Mouse (Mus musculus) limb, embryonic 10.5 days (tissue): ENCODE measurements around the gene Xlr5c. TPM values are rescaled to one million over a fixed set of nuclear protein-coding genes. Genes with fewer than 3 reads are reported as not detected.

ENCODE experiments used
- polyA plus RNA-seq: library from polyadenylated mRNA; unstranded; fragments of >200 nt; fragmentation: Nextera tagmentation; extraction: Ambion mirVana; gene quantifications from 2 replicates; pipeline ENCODE4 v1.2.1, GENCODE M21; 2016

Xlr5c gene
- polyA plus RNA-seq, 1 experiment from 2014 or later, result not detected

Other genes with a start within 250 kb of the Xlr5c start
- gene Pnma3, start 228.2 kb downstream of the Xlr5c start, polyA plus RNA-seq, result 0.10 and 0.11 TPM in 2 replicates
- 0.39 and 1.5 TPM in 2 replicates for gene Xlr4a, start 210.5 kb downstream of the Xlr5c start, polyA plus RNA-seq
- gene Xlr3a, start 195.9 kb downstream of the Xlr5c start, polyA plus RNA-seq, result 2.1 and 2.5 TPM in 2 replicates
- gene Gm14685, start 175.9 kb downstream of the Xlr5c start, polyA plus RNA-seq, result not detected in 2 replicates
- not detected in 2 replicates for gene Xlr5b, start 144.2 kb downstream of the Xlr5c start, polyA plus RNA-seq
- gene DXBay18, start 143.5 kb downstream of the Xlr5c start, polyA plus RNA-seq, result not detected in 2 replicates
- gene Spin2d, start 116.0 kb downstream of the Xlr5c start, polyA plus RNA-seq, result not detected in 2 replicates
- 9.5 and 11.9 TPM in 2 replicates for gene Xlr3b, start 100.8 kb downstream of the Xlr5c start, polyA plus RNA-seq
- 0.18 and 1.0 TPM in 2 replicates for gene Xlr4b, start 78.6 kb downstream of the Xlr5c start, polyA plus RNA-seq
- 6.4 and 8.2 TPM in 2 replicates for gene F8a, start 64.7 kb downstream of the Xlr5c start, polyA plus RNA-seq
- gene Xlr4c, start 49.8 kb downstream of the Xlr5c start, polyA plus RNA-seq, result 0.49 TPM in 1 of 2 replicates, not detected in the other
- gene Xlr3c, start 27.6 kb downstream of the Xlr5c start, polyA plus RNA-seq, result 0.16 and 0.26 TPM in 2 replicates
- not detected in 2 replicates for gene Xlr5a, start within 50 bp of the Xlr5c start, polyA plus RNA-seq
- gene Gm45015, start 43.9 kb upstream of the Xlr5c start, polyA plus RNA-seq, result not detected in 2 replicates
- 19.9 and 22.6 TPM in 2 replicates for gene Zfp275, start 49.6 kb upstream of the Xlr5c start, polyA plus RNA-seq
- not detected in 2 replicates for gene Gm18336, start 105.8 kb upstream of the Xlr5c start, polyA plus RNA-seq
- gene Zfp92, start 118.1 kb upstream of the Xlr5c start, polyA plus RNA-seq, result 0.08 and 0.24 TPM in 2 replicates
- not detected in 2 replicates for gene Trex2, start 142.4 kb upstream of the Xlr5c start, polyA plus RNA-seq
- gene Haus7, start 166.1 kb upstream of the Xlr5c start, polyA plus RNA-seq, result 98.4 and 102 TPM in 2 replicates
- gene Bgn, start 190.6 kb upstream of the Xlr5c start, polyA plus RNA-seq, result 7.9 and 11.5 TPM in 2 replicates
- 0.05 and 0.06 TPM in 2 replicates for gene Atp2b3, start 210.1 kb upstream of the Xlr5c start, polyA plus RNA-seq